Mouse (Mus musculus) liver, adult 2 months (tissue): ENCODE measurements around the gene Speer1. TPM values are rescaled to one million over a fixed set of nuclear protein-coding genes. Genes with fewer than 3 reads are reported as not detected.
"Not testable (repeated sequence)": the region's sequence is repeated elsewhere in the genome, so short reads cannot be mapped to it uniquely, and the experiment has no call there.

Source experiments
- DNase-seq: peaks from one replicate; pipeline ENCODE4 v3.0.0-alpha.2; 2011; ENCODE audit warnings: low read depth, low spot score; ENCODE audit errors: extremely low read depth
- H3K27ac ChIP-seq: fragments of 200-500 bp; replicated peaks from 2 replicates; pipeline ENCODE4 v1.5.1; 2012; ENCODE audit warnings: low read depth, mild to moderate bottlenecking, control low read depth, inconsistent platforms, low read length; ENCODE audit not compliant: insufficient read depth
- H3K27me3 ChIP-seq: fragments of 200-500 bp; 2 replicates; pipeline ENCODE4 v1.6.1; 2012; ENCODE audit warnings: mild to moderate bottlenecking, moderate library complexity, low read length, inconsistent platforms; ENCODE audit not compliant: control insufficient read depth, insufficient read depth
- H3K36me3 ChIP-seq: fragments of 200-500 bp; 2 replicates; pipeline ENCODE4 v1.6.1; 2012; ENCODE audit warnings: low read length, inconsistent platforms; ENCODE audit not compliant: control insufficient read depth, insufficient read depth
- H3K4me1 ChIP-seq: fragments of 200-500 bp; 2 replicates; pipeline ENCODE4 v1.6.1; 2011; ENCODE audit warnings: low read length; ENCODE audit not compliant: control insufficient read depth, insufficient read depth
- H3K4me3 ChIP-seq: fragments of 200-500 bp; 2 replicates; pipeline ENCODE4 v1.5.1; 2011; ENCODE audit warnings: low read depth, mild to moderate bottlenecking, control low read depth, low read length, moderate library complexity; ENCODE audit not compliant: insufficient read depth
- H3K79me2 ChIP-seq: fragments of 200-500 bp; 2 replicates; pipeline ENCODE4 v1.6.1; 2012; ENCODE audit warnings: inconsistent platforms, mild to moderate bottlenecking, low read length, moderate library complexity; ENCODE audit not compliant: control insufficient read depth, insufficient read depth
- H3K9ac ChIP-seq: fragments of 200-500 bp; 2 replicates; pipeline ENCODE4 v1.6.1; 2012; ENCODE audit warnings: low read depth, mild to moderate bottlenecking, control low read depth, inconsistent platforms, low read length
- WGBS: fragments of 180-500 bp; shearing (Covaris S2); methylation state at CpG from one replicate; pipeline ENCODE4 v1.1.7; 2018; 5-methylcytosine and 5-hydroxymethylcytosine counted together
- polyA plus RNA-seq: library from polyadenylated mRNA; depleted of rRNA; stranded (reverse); fragments of >200 nt; gene quantifications from 2 replicates; pipeline ENCODE4 v1.2.3, GENCODE M21; 2012; rRNA removed
- total RNA-seq: library from RNA; depleted of rRNA; stranded (reverse); fragments of >200 nt; gene quantifications from 2 replicates; pipeline ENCODE4 v1.2.3, GENCODE M21; 2014; rRNA removed

Speer1 gene
- total RNA-seq (not detected in 2 replicates), polyA plus RNA-seq (not detected in 2 replicates)

DNA sequence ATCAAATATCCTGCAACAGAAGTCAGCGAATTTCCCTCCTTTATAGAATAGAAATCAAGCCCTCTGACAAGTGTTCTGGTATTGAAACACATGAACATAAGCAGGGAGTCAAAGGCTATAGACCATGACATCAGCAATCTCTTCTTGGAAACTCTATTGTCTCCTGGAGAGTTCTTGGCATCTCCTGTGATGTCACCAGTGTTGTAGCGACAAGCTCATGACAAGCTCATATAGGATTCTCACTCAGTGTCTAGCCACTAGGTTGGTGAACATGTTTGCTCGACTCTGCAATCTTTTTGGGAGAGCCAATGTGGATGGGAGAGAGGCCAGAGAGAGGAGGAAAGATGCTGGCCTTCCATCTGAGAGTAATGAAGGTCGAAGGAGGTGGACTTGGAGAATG lies at the start of gene Speer1:
Gene Speer1, plus strand, starts transcription at position 301 of the 400 bp plus-strand sequence.
- not testable (repeated sequence) for H3K27me3 ChIP-seq, H3K9ac ChIP-seq, H3K4me1 ChIP-seq, H3K79me2 ChIP-seq, H3K36me3 ChIP-seq, H3K4me3 ChIP-seq, H3K27ac ChIP-seq, DNase-seq
- WGBS = 42% methylated on average over 1 of the region's 4 CpGs

Other genes starting within 250 kb of the Speer1 start
- gene Gm8879, start 213.9 kb upstream of the Speer1 start, total RNA-seq = not detected in 2 replicates
- not detected in 2 replicates for gene Gm8879, start 213.9 kb upstream of the Speer1 start, polyA plus RNA-seq
- gene Gm5861, start 158.4 kb upstream of the Speer1 start, total RNA-seq = not detected in 2 replicates
- not detected in 2 replicates for gene Gm5861, start 158.4 kb upstream of the Speer1 start, polyA plus RNA-seq
- not detected in 2 replicates for gene Gm8890, start 85.5 kb upstream of the Speer1 start, total RNA-seq
- not detected in 2 replicates for gene Gm8890, start 85.5 kb upstream of the Speer1 start, polyA plus RNA-seq
- not detected in 2 replicates for gene Gm8897, start 74.9 kb downstream of the Speer1 start, total RNA-seq
- not detected in 2 replicates for gene Gm8897, start 74.9 kb downstream of the Speer1 start, polyA plus RNA-seq
- not detected in 2 replicates for gene Gm8906, start 161.2 kb downstream of the Speer1 start, total RNA-seq
- gene Gm8906, start 161.2 kb downstream of the Speer1 start, polyA plus RNA-seq = not detected in 2 replicates